Mouse (Mus musculus): ENCODE data around the gene Tmem210.

Tmem210 gene

DNA sequence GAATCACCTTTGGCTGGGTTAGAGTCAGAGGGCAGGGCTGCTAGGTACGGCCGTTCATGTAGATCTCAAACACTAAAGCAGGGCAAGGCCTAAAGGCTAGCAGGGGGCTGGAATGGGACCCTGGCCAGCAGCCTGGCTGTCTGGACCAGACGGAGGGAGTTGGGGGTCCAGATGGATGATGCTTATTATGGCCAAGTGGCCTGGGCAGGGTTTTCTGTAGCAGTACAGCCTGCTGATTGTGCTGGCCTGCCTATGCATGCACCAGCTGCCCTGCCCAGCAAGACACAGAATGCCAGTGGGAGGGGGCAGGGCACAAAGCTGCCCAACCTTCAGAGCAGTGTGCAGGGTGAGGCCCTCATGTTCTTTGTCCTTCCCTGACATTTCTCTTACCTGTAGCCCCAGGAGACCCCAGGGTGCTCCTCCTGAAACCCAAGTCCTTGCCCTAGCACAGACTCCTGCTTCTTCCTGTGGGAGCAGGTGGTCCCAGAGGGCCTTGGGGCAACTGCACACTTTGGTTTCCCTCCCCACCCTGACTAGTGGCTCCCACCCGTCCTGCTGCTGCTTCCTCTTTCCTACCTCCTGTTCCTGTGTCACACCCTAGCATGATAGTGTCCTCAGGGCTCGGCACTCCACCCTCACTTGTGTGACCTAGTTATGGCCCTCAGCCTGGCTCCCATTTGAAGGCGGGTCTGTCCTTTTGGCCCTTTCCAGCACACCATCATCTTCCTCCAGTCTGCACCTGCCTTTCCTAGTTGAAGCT, 21.9 kb upstream of the Tmem210 start:
- no peak for DNase-seq (ENCODE audit: low read depth, low spot score)

DNA sequence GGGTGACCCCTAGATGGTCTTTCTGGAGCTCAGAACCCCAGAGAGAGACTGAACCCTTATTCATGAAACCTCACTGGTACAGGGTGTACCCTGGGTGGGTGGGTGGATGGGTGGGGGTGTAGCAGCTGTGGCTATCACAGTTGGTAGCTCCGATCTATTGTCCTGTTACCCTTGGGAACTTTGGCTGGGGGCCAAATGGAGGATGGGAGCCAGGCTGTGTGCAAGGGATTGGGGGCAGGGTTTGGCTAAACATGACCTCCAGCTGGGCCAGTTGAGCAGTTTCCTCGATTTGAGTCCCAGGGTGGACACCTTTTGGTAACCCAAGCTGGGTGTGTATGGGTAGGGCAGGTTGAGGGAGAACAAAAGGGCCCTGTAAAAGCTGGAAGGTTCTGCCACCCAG, 21.2 kb upstream of the Tmem210 start:
- no peak for DNase-seq (ENCODE audit: low read depth, low spot score)

DNA sequence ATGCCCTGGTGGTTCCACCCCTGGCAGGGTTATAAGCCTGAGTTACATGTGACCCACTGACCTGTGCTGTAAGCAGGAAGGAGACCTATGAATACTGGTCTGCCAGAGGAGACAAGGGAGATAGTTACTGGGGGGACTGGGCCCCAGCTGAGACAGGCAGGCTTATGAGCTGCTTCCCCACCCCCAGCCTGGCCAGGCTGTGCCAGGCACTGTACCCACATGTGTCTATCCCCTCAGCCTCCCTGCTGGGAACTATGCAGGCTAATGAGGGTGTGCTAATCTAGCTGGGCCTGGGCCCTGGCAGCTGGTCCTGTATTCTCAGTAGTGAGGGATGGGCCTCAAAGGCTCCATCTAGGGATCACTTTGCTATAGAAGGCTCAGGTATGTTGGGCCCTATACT, 20.7 kb upstream of the Tmem210 start:
- no peak for DNase-seq (ENCODE audit: low read depth, low spot score)

DNA sequence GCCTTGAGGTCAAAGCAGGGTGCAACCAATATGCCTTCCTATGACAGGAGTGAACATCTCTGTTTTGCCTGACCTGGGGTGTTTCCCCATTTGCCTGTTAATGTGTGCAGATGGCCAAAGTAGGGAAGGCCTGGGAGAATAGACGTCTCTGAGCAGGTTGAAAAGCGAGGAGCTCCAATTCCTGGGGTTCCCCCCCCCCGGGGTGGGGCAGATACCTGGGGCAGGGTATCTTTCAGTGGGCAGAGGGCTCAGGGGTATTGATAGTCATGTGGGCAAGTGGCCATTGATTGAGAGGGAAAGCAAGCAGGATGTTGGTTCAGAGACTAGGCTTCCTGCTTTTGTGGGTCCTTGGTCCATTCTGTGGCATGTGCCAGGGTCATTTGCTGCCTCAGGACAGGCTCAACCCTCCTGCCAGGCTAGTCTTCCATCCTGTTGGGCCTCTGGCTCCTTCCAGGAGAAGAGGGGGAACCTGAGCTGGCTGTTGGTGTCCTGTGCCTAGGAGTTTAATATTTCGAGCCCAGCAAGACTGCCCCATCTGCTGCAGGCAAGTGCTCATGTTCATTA, 20.1 kb upstream of the Tmem210 start:
- DNase-seq (ENCODE audit: low read depth, low spot score), result no peak

DNA sequence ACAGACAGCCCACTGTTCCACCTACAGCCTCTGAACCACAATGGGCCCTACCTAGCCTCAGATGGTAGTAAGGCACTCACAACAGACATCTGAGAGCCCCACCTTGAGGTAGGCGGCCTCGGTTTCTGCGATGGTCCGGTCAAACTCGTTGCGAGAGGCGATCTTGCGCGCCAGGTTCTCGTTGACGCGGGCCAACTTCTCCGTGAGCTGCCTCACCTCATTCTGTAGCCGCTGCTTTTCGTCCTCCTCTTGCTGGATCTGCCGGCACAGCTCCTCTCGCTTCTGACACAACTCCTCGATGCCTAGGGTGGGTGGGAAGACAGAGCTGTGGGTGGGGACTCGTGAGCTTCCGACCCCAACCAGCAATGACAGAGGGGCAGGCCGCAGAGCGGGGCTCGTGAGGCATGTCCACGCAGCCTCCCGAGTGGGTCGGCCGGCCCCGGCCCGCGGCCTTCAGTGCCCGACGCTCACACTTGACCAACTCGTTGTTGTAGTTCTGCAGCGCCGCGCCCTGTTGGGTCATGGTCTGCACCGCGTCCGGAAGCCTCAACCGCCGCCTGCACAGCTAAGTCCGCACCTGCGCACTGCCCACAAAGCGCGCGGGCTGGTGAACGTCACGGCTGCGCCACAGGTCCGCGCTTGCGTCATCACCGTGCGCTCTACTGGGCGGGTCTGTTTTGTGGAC, 16.0 kb upstream of the Tmem210 start, which contains the start of the genes Ssna1 and Anapc2:
Gene Ssna1, minus strand, starts transcription at position 612 of the 685 bp plus-strand sequence.
Gene Anapc2, plus strand, starts transcription at position 652 of the 685 bp plus-strand sequence.
- DNase-seq (ENCODE audit: low read depth, low spot score), result peak; percentile 97

DNA sequence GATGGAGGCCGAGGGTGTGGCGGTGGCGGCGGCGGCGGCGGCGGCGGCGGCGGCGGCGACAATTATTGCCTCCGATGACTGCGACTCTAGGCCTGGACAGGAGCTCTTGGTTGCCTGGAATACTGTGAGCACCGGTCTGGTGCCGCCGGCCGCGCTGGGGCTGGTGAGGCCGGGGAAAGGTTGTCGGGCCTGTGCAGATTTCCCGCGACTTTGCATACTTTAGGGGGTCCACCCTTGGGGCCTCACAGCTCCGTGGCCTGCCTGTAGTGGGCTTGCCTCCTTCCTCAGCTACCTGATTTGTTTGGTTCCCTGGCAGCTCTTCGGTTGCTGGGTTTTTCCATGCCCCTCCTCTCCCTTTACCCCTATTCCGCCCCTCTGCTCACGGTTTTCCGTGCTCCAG, 15.4 kb upstream of the Tmem210 start:
- DNase-seq (ENCODE audit: low read depth, low spot score), result no peak

DNA sequence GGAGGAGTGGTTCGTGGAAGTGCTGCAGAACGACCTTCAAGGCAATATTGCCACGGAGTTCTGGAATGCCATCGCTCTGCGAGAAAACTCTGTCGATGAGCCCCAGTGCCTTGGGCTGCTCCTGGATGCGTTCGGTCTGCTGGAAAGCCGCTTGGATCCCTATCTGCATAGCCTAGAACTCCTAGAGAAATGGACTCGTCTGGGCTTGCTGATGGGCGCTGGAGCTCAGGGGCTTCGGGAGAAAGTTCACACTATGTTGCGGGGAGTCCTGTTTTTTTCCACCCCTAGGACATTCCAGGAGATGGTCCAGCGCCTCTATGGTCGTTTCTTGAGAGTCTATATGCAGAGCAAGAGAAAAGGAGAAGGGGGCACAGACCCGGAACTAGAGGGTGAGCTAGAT, 14.9 kb upstream of the Tmem210 start:
- DNase-seq (ENCODE audit: low read depth, low spot score), result no peak

DNA sequence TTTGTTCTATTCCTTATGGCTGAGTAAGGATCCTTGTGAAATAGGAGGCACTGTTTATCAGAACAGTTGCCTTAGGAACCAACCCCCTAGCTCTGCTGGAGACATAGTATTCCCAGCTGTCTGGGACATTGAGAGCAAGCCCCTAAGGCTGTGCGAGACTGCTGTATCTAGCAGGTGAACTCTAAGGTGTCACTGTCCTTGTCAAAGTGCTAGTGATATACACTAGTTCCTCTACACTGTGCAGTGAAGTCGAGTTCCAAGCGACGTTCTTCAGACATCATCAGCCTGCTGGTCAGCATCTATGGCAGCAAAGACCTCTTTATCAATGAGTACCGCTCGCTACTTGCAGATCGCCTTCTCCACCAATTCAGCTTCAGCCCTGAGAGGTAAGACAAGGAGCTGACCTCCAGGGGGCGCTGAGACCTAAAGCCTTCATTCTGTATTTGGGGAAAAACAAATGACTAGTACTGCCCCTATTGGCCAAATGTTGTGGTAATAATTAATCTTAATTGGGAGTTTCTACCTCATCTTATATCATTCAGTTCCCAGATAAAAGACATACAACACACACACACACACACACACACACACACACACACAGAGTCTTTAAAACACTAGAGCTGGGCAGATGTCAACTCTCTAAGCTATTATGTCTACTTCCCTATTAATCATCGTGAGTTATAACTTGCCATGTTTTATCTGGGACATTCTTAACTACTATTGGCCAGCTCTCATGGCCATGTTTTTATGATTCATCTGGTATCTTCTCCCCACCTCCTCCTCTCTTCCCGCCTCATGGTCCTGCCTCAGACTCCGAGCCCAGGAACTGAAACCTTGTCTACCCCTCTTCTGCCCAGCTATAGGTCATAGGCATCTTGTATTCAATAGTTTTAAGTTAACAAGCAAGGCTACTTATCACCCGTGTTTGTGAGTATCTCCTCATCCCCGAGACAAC, 8.7 kb upstream of the Tmem210 start:
- DNase-seq (ENCODE audit: low read depth, low spot score), result peak; percentile 93

DNA sequence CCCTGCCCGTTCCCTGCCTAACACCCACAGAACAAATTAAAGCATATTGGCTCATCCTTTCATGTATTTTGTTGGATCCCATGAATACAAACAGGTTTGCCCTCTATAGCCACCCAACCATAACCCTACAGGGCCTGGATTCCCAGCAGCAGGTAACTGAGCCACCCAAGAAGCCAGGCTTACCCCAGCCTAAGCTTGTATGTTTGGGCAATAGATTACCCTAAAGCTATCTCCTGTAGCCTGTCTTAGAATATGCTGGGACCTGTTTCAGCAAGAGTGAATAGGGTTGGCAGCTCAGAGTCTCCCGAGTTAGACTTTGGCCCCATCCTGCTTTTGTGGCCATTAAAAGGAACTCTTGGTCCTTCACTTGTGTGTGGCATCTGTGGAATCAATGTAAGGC, 2.4 kb upstream of the Tmem210 start:
- DNase-seq (ENCODE audit: low read depth, low spot score), result no peak

DNA sequence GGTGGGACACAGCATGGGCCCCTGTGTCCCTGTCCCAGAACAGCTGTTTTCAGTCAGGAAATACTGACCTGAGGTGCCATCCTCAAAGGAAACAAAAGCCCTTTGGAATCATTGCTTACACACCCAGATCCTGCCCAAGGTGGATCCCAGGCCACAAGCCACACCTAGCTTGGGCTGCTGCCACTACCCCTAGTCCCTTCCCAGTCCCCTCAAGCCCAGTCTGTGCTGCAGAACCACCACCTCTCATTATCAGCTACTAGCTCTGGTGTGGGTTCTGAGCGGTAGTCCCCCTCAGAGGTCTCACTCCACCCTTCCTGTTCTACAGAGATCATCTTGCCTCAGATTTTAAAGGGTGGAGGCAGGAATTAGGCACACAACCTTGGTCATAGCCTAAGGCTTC, 1.6 kb upstream of the Tmem210 start:
- DNase-seq (ENCODE audit: low read depth, low spot score), result no peak

DNA sequence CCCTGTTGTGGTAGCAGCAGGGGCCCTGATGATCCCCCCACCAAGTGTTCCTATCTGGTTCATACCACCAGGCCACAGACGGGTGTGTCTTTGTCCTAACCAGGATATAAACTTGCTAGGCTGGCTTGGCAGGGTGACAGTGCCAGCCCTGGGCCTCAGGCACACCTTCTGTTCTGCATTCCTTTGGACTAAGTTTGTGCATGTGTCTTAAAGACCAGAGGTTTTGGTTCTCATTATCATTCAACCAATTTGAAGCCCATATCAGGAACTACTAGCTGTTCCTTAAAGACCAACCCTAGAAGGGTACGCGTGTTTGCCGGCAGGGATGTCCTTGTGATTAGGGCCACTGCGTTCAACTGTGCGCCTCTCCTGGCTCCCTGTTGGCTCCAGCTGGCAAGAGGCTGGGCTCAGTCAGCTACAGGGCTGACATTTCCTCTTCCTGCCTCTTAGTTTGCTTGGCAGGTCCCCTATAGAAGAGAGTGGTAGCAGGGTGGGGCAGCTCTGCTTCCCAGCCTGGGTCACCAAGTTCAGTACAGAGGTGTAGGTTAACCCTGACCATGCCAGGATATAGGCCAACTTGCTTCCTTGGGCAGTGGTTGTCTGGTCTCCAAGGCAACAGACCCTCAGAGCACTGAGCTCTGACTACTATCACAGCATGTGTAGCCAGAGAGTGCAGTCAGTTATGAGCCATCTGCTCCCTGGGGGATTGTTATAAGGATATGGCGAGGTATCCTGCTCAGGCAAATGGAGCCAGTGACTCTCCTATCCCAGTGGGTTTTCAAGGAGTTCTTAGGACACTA, 908 bp upstream of the Tmem210 start:
- DNase-seq (ENCODE audit: low read depth, low spot score), result no peak

DNA sequence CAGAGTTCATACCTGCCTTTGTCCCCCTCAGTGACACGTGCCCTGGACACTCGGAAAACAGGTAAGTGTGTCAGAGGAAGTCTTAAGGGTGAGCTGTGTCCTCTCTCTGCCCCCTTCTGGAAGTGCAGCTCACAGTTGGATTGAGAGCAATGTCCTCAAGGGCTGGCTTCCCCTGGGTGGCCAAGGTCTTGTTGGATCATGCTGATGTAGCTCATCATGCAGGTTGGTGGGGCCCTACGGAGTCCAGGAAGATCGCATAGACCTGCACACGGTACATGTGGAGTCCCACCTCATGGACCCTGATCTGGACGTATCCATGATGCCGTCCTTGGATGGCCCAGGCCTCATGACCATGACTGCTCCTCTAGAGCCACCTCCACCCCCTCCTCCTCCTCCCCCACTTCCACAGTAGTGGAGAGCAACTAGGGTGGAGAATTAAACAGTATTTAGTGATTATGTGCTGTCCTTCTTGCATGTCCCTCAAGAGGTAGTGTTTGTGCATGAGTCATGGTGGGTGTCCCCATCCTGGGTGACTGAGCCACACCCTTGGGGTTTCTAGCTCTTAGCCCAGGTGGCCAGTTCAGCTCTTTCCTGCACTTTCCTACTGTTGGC, 895 bp downstream of the Tmem210 start:
- DNase-seq (ENCODE audit: low read depth, low spot score), result no peak

DNA sequence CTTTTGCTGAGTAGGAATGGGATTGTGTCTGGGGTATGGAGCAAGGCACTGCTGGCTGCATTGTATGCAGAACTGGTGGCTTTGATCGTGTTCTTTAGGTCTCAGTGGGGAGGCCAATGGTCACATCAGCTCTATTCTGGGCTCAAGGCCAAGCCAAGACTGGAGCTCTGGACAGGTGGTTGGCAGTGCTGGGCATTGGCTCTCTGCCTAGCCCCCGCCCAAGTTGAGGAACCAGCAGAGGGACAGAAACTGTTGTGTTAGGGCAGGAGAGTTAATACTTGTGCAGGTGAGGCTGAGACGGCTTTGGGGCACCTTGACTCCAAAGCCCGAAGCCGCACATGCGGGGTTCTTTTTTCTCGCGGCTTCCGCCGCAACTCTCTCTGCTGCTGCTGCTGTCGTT, 1.7 kb downstream of the Tmem210 start, which contains the start of gene Lrrc26:
Gene Lrrc26, plus strand, starts transcription at position 265 of the 400 bp plus-strand sequence.
- no peak for DNase-seq (ENCODE audit: low read depth, low spot score)

DNA sequence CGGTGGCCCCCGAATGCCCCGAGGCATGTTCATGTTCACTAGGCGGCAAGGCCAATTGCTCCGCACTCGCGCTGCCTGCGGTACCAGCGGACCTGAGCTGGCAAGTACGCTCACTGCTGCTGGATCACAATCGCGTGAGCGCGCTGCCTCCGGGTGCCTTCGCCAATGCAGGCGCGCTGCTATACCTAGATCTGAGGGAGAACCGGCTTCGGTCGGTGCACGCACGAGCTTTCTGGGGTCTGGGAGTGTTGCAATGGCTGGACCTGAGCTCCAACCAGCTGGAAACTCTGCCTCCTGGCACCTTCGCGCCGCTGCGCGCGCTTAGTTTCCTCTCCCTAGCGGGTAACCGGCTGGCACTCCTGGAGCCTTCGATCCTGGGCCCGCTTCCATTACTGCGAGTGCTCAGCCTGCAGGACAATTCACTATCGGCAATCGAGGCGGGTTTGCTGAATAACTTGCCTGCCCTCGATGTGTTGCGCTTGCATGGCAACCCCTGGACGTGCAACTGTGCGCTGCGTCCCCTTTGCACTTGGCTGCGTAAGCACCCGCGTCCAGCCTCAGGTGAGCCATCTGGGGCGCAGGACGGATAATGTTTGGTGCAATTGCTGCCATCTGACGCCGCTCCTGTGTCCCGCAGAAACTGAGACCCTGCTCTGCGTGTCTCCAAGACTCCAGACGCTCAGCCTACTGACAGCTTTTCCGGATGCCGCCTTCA, 2.3 kb downstream of the Tmem210 start:
- peak; percentile 53 for DNase-seq (ENCODE audit: low read depth, low spot score)

DNA sequence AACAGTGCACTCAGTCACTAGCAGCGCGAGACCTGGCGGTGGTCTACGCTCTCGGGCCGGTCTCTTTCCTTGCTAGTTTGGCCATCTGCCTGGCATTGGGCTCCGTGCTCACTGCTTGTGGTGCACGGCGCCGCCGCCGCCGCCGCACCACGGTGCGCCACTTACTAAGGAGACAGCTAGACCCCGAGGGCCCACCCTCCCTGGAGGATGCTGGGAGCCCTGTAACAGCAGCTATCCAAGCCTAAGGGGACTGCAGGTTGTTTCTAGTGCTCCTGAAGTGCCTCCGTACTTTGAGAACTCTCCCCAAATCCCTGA, 2.8 kb downstream of the Tmem210 start:
- DNase-seq (ENCODE audit: low read depth, low spot score), result peak; percentile 60

DNA sequence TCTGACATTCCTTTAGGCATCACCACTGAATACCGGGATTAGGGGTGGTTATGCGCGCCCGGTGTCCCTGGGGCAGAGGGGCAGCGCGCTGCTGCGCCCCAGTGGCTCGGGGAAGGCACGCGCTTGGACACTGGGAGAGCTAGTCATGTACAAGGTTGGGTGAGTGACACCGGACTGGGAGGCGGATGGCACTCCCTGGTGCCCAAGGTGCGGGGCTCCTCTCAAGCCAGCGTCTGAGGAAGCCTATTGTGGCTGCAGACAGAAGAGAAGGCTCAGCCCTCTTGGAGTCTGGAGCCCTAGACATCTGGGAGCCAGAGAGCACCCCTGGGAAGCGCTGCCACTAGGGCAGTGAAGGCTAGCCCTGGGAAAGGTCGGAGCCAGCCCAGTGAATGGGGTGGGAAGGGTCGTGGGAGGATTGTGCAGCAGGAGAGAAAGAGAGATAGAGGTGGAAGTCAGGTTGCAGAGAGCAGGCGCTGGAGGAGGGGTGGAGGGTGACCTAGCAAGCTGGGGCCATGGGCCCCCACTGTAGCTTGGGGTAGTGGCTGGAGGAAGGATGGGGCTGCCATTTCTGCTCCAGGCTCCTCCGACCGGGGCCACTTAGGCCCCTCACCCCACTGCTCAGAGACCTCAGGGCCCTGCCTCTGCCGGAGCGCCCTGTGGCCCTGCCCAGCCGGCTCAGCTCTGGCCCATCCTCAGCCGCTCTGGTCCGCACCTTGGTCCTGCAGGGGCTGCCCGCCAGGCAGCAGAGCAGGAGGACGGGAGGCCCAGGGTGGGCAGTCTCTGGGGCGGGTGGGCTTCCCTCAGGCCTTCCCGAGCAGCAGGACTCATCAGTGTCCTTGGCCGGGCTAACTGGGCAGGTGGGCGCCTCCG, 3.5 kb downstream of the Tmem210 start:
- DNase-seq (ENCODE audit: low read depth, low spot score), result no peak

DNA sequence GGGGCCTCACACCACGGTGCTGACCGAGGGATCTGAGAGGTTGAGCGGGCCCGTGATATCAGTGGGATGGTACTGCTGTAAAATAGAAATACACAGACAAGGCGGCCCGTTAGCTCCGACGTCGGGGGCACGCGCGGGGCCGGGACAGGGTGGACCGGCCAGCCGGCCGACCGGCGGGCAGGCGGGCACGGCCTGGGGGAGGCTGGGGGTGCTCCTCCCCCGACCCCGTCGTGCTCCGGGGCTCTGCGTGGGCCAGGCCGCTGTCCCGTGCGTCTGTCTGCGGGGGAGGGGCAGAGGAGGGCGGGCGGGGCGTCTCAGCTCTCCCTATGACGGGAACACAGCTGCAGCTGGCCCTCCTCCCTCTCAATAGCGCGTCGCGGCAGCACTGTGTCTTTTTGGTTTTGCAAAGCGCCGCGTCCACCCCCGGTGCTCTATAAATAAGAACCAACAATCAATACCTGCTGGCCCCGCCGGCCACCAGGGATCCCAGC, 4.2 kb downstream of the Tmem210 start:
- DNase-seq (ENCODE audit: low read depth, low spot score), result no peak

DNA sequence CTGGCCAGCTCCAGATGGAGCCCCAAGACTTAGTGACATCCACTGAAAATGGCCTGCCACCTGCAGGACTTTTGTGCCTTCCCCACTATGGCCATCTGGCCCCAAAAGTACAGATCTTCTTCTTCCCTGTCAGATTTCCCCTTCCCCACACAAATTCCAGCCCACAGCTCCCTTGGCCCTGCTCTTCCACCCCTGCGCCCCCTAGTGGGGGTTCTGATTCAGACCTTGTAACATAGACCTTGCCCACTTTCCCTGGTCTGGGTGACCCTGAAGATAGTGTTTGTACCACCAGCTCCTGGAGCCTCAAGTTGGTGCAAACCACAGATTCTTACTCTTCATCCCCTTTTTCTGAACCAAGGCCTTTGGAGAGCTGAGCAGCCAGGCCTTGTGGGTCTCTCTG, 4.9 kb downstream of the Tmem210 start:
- peak; percentile 87 for DNase-seq (ENCODE audit: low read depth, low spot score)

DNA sequence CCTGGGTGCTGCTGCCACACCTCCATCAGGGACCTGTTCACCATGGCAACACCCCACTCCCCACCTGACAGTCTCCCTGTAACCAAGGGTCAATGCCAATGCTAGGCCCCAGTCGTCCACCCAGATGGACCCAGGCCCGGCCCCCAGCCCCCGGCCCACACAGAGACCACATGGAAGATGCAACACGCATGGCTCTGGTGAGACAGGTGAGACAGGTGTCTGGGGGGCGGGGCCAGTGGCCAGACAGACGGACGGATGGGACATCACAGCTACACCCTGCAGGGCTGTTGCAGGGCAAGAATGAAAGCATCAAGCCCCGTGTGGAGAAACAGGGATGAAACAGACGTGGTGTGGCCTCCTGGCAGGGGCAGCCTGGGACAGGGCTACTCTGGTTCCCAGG, 5.8 kb downstream of the Tmem210 start:
- no peak for DNase-seq (ENCODE audit: low read depth, low spot score)

Data from R1 (cell line).